Mouse (Mus musculus): Measurements from ENCODE around the gene Cpsf6. TPM values are rescaled to one million over a fixed set of nuclear protein-coding genes. Genes with fewer than 3 reads are reported as not detected.

The Cpsf6 gene
- total RNA-seq, 2 experiments from 2014 or later: 18.1 to 22.0 TPM

GRCm38 (mm10) chr10:117386981-117387380, 7.2 kb upstream of the Cpsf6 start:
- no peak for DNase-seq (ENCODE audit: low spot score)

- no peak for DNase-seq (ENCODE audit: low spot score)
Measured at GRCm38 (mm10) chr10:117386261-117386660, 6.4 kb upstream of the Cpsf6 start.

- no peak for DNase-seq (ENCODE audit: low spot score)
Measured at GRCm38 (mm10) chr10:117385431-117385830, 5.6 kb upstream of the Cpsf6 start.

GRCm38 (mm10) chr10:117385086-117385430, 5.2 kb upstream of the Cpsf6 start:
- DNase-seq (ENCODE audit: low spot score): no peak

- DNase-seq (ENCODE audit: low spot score): no peak
Measured at GRCm38 (mm10) chr10:117384386-117385085, 4.7 kb upstream of the Cpsf6 start.

GRCm38 (mm10) chr10:117383941-117384340, 4.1 kb upstream of the Cpsf6 start:
- no peak for DNase-seq (ENCODE audit: low spot score)

- DNase-seq (ENCODE audit: low spot score): no peak
Measured at GRCm38 (mm10) chr10:117382996-117383550, 3.3 kb upstream of the Cpsf6 start.

GRCm38 (mm10) chr10:117382146-117382545, 2.3 kb upstream of the Cpsf6 start:
- no peak for DNase-seq (ENCODE audit: low spot score)

GRCm38 (mm10) chr10:117380721-117381570, 1.1 kb upstream of the Cpsf6 start:
- no peak for DNase-seq (ENCODE audit: low spot score)

GRCm38 (mm10) chr10:117379441-117379840, 374 bp downstream of the Cpsf6 start:
- no peak for DNase-seq (ENCODE audit: low spot score)

- DNase-seq (ENCODE audit: low spot score): no peak
Measured at GRCm38 (mm10) chr10:117378642-117379041, 1.2 kb downstream of the Cpsf6 start.

- no peak for DNase-seq (ENCODE audit: low spot score)
Measured at GRCm38 (mm10) chr10:117378291-117378555, 1.6 kb downstream of the Cpsf6 start.

GRCm38 (mm10) chr10:117377431-117378290, 2.2 kb downstream of the Cpsf6 start:
- no peak for DNase-seq (ENCODE audit: low spot score)

GRCm38 (mm10) chr10:117376580-117377189, 3.1 kb downstream of the Cpsf6 start:
- peak; percentile 93 for DNase-seq (ENCODE audit: low spot score)

- DNase-seq (ENCODE audit: low spot score): peak; percentile 36
Measured at GRCm38 (mm10) chr10:117375841-117376579, 3.8 kb downstream of the Cpsf6 start.

- no peak for DNase-seq (ENCODE audit: low spot score)
Measured at GRCm38 (mm10) chr10:117375163-117375562, 4.7 kb downstream of the Cpsf6 start.

GRCm38 (mm10) chr10:117363106-117363505, 16.7 kb downstream of the Cpsf6 start:
- peak; percentile 60 for DNase-seq (ENCODE audit: low spot score)

- no peak for DNase-seq (ENCODE audit: low spot score)
Measured at GRCm38 (mm10) chr10:117358891-117359290, 20.9 kb downstream of the Cpsf6 start.

- DNase-seq (ENCODE audit: low spot score): no peak
Measured at GRCm38 (mm10) chr10:117343000-117343399, 36.8 kb downstream of the Cpsf6 start.

GRCm38 (mm10) chr10:117342406-117342805, 37.4 kb downstream of the Cpsf6 start:
- DNase-seq (ENCODE audit: low spot score): no peak

- DNase-seq (ENCODE audit: low spot score): no peak
Measured at GRCm38 (mm10) chr10:117341029-117341428, 38.8 kb downstream of the Cpsf6 start.
